Mouse (Mus musculus): ENCODE data around the gene Uggt1.
A peak's percentile ranks its signal among the peaks of the same experiment; 100 is the strongest.

Gene Uggt1

DNA sequence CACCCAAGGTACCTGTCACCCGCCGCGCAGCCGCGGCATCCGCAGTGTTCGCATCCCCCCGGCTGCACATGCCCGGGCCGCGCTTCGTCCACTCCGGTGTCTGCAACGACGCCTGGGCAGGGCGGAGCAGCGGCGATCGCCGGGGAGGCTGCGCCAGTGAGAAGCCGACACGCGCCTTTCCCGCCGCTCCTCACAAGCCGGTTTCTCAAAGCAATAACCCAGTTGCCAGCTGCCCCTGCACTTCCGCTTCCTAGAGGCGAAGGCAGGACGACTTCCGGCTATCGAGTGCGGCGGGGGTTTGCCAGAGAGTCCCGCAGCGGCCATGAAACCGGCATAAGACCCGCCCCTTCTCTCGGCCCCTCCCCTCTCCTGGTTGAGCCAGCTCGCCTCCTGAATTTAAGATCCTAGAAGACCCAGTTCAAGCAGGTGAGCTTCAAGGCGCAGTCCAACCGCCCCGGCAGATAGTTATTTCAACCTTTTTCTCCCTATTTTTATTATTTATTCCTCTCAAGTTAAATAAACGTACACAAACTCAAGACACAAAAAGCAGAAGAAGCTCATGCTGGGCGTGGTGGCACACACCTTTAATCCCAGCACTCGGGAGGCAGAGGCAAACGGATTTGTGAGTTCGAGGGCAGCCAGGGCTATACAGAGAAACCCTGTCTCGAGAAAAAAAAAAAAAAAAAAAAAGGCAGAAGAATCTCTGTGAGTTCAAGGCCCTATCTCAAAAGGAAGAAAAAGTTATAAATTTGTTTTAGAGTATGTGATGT lies at the start of gene Uggt1:
Gene Uggt1 (minus strand): TSS at position 663 of the 770 bp plus-strand sequence.
- DNase-seq (ENCODE audit: low read depth, low spot score) = peak; percentile 98

DNA sequence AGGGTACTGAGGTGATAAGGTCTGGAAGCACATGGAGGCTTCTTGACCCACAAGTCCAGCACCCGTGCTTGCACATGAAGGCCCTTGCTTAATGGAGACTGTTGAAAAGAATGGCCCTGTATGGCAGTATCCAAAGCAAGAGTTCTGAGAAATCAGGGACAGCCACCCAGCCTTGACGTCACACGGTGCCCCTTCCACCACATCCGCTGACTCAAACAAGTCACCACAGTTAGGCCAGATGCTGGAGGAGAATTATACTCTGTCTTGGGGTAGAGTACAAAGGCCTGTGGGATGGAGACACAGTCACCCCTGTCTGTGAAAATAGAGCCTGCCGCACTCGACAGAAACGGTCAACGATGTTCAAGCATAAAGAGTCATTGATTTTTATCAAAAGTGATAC lies 49.0 kb upstream of the Uggt1 start:
- DNase-seq (ENCODE audit: low read depth, low spot score) = no peak

DNA sequence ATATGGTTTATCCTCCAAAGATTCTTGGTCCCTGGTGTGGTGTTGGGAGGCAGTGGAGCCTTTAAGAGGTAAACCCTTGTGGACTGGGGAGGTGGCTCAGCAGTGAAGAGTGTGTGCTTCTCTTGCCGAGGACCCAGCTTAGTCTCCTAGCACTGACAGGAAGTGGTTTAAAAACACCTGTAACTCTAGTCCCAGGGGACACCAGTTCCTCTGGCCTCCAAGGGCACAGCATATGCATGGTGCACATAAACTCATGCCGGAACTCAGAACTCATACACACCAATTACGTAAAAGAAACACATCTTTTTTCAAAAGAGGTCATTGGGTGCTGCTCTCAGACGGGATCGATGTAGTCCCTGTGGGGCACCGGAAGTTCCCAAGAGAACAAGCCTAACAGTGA lies 37.3 kb upstream of the Uggt1 start:
- DNase-seq (ENCODE audit: low read depth, low spot score) = no peak

DNA sequence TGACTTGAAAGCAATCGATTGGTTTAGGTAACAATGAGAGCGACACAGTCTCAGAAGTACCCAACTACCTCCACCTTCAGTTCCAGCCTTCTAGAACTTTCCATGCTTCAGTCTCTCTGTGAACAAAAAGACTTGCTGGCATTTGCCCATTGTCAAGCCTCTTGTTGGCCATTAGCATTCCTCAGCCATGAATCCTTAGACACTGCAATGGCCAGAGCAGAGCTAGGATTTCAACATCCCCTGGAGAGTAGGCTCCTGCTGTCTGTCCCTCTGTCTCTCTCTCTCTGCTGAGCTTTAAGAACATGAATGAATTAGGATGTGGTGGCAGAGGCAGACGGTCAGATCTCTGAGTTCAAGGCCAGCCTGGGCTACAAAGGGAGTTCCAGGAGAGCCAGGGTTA lies 36.4 kb upstream of the Uggt1 start:
- DNase-seq (ENCODE audit: low read depth, low spot score) = no peak

GRCm38 (mm10) chr1:36279202-36279601 lies 34.7 kb upstream of the Uggt1 start:
- peak; percentile 81 for DNase-seq (ENCODE audit: low read depth, low spot score)

DNA sequence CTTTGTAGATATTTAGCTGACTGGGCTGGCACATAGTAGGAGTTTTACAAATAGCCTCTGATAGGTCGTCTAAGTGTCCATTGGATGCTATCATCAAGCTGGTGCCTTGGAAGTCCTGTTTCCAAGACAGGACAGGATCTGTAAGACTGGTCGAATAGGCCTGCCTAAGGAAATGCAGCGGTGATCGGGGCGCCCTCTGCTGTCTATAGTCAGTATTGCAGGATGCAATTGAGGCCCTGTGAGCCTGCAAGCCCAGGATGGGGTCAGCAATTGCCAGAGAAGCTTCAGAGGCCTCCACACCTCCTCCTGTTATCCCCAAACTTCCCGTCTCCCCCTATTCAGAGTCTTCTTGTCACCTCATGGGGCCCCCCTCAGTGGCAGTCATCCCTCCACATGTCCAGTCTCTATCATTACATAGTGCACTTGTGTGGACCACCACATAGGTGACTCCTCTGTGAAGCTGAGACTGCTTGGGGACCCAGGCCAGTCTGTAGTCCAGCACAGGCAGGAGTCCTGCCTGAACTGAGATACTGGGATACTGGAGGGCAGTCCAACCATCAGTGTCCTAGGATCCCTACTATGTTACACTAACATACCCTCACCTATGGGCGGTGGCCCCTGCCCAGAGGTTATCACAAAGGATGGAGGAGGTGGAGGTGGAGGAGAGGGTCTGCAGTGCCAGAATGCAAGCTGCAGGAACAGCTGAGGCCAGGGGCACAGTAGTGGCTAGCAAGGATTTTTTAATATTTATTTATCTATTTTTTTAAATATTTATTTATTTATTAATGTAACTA lies 32.9 kb upstream of the Uggt1 start:
- DNase-seq (ENCODE audit: low read depth, low spot score) = peak; percentile 85

- DNase-seq (ENCODE audit: low read depth, low spot score) = no peak
These were observed 31.3 kb upstream of the Uggt1 start for GRCm38 (mm10) chr1:36275635-36276389.

DNA sequence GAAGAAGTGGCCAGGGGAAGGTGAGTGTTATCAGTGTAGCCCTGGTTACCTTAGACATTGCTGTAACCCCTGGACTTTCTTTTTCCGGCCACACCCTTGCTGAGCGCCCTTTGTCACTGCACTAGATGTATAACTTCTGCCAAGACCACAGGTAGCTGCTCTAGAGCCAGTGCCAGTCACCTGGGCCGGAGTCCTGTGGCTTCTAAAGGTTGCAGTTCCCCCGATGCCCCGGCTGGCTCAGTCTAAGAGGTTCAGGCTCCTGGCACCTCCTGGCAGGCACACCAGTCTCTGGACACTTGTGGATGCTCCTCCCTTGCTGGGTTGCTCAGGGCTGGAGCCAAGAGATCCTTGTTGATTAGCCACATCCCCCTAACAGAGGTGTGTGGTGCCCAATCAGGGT lies 29.9 kb upstream of the Uggt1 start, which contains the start of gene Neurl3:
Gene Neurl3 (minus strand): TSS at position 225 of the 400 bp plus-strand sequence.
- DNase-seq (ENCODE audit: low read depth, low spot score) = no peak

- DNase-seq (ENCODE audit: low read depth, low spot score) = no peak
These were observed 28.8 kb upstream of the Uggt1 start for GRCm38 (mm10) chr1:36273288-36273687.

GRCm38 (mm10) chr1:36272546-36272945 lies 28.0 kb upstream of the Uggt1 start:
- no peak for DNase-seq (ENCODE audit: low read depth, low spot score)

- no peak for DNase-seq (ENCODE audit: low read depth, low spot score)
These were observed 27.2 kb upstream of the Uggt1 start for GRCm38 (mm10) chr1:36271516-36272230.

GRCm38 (mm10) chr1:36270666-36271065 lies 26.1 kb upstream of the Uggt1 start:
- DNase-seq (ENCODE audit: low read depth, low spot score) = no peak

DNA sequence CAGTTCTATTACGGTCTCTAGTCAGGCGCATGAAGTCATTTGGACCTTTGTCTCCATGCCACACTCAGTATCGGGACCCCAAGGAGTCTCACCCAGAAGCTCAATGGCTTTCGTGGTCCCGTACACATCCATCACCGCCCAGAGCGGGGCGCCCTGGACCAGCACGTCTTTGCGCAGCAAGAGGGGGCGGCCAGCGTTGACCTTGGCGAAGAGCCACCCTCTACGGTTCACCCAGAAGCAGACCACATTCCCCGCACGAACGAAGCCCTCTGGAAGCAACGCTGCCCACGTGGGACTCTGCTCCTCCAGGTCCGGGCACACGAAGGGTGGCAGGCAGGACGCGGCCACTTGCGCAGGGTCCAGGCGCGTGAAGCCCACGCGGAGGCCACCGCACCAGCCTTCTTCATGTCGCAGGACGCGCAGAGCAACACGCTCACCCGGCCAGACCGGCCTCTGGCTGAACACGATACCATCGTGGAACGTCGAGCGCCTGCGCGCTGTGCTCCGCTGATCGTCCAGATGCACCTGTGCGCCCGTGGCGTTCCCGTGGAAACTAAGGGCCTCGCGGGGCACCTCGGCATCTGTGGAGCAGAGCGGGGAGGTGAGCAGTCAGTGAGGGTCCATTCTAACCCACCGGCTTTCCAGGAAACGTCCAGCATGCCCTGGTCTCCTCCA lies 24.7 kb upstream of the Uggt1 start:
- peak; percentile 42 for DNase-seq (ENCODE audit: low read depth, low spot score)

DNA sequence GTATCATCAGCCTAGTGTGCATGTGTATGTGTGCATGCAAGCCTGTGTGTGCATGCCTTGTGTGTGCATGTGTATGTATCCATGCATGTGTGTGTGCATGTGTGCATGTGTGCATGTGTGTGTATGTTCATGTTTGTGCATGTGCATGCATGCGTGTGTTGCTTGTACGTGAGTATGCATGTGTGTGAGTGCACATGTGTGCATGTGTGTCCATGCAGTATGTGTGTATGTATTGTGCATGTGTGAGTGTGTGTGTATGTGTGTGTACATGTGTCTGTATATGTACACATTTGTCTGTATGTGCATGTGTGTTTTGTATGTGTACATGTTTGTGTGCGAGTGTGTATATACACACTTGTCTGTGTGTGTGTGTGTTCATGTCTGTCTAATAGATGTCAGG lies 23.1 kb upstream of the Uggt1 start:
- no peak for DNase-seq (ENCODE audit: low read depth, low spot score)

- DNase-seq (ENCODE audit: low read depth, low spot score) = no peak
These were observed 21.8 kb upstream of the Uggt1 start for GRCm38 (mm10) chr1:36266293-36266692.

DNA sequence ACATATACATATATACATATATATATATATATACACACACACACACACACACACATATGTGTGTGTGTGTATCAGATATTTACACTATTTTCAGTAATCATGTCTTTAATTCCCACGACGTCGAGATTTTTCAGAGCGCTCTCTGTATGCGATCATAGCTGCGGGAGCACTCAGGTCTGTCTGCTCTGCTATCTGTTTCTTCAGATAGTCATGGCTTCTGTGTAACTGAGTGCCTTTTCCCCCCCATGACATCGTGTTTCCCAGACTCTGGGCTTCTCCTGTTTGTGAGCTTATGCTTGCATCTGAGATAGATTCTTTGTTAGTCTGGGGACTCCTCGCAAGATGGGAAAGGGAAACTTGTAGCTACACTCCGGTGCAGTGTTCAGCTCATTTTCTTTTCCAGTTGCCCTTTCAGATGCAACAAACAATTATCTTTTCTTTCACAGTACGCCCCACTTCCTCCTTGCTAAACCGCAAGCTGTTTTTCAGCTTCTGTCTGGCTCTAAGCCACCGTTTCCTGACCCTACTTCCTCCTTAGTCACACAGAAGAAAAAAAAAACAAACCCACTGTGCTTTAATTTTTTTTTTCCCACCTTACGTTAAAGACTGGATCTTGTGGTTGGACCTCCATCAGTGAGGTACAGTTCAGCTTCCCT lies 19.4 kb upstream of the Uggt1 start:
- no peak for DNase-seq (ENCODE audit: low read depth, low spot score)

DNA sequence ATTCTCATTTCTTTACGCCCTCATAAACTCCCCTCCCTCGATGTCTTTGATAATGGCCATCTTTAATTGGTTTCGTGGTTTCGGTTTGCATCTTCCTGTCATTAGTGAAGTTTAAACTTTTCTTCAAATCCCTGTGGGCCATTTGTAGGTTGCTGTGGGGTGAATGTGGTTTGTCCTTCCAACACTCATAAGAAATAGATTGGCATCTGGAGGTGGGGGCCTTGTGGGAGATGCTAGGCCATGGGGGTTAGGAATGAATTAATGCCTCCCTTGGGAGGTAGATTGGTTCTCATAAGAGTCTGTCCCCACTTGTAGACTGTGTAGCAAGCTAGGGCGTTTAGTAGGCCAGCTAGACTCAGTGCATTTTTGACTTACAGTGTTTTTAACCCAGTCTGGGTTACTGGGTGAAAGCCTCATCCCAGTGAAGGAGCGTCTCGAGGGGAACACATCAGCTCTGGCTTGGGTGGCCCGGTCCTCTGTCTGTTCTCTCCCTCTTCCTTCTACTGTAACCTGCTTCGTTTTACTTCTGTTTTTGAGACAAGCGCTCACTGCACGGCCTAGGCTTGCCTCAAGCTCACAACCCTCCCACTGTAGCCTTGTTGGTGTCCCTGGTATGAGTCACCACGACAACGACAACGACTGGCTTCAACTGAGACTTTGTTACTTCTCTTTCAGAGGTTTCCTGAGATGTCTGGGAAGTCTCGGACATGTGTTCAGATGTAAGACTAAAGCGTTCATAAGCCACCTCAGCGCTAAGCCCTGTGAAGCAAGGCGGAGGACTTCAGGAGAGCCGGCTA lies 17.4 kb upstream of the Uggt1 start:
- no peak for DNase-seq (ENCODE audit: low read depth, low spot score)

- no peak for DNase-seq (ENCODE audit: low read depth, low spot score)
These were observed 15.9 kb upstream of the Uggt1 start for GRCm38 (mm10) chr1:36260418-36260817.

DNA sequence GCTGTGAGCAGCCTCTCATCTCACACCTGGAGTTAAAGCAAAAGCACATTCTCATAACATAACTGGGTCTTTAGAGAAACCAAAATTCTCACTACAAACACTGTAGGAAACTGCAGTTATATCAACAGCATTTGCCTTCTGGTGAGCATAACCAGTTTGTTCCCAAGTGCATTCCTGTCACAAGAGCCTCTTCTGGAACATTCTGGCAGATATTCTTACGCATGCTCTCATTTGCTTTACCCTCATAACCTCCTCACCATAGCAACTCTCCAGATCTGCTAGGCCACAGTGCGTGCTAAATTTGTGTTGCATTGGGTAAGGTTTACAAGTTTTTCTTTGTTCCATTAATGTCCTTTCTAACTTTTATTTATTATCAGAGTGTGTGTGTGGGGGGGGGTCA lies 14.8 kb upstream of the Uggt1 start:
- no peak for DNase-seq (ENCODE audit: low read depth, low spot score)

DNA sequence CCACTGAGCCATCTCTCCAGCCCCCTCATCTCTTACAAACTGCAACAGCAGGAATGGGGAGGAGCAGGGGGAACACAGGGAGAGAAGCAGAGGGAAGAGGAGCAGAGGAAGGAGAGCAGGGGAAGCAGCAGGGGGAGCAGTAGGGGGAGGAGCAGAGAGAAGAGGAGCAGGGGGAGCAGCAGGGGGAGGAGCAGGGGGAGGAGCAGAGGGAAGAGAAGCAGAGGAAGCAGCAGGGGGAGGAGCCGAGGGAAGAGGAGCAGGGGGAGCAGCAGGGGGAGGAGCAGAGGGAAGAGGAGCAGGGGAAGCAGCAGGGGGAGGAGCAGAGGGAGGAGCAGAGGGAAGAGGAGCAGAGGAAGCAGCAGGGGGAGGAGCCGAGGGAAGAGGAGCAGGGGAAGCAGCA lies 14.1 kb upstream of the Uggt1 start:
- DNase-seq (ENCODE audit: low read depth, low spot score) = no peak
